Mouse (Mus musculus) kidney, adult 10 weeks (tissue): ENCODE data around the gene Zfp106. TPM values are rescaled to one million over a fixed set of nuclear protein-coding genes. Genes with fewer than 3 reads are reported as not detected.

Experiments
- polyA plus RNA-seq: library from polyadenylated mRNA; stranded (reverse); fragments of 350-450 nt; fragmentation: Illumina TruSeq; extraction: RNeasy Lipid Tissue Mini Kit (QIAGEN cat#74804); gene quantifications from one replicate; pipeline ENCODE4 v1.2.3, GENCODE M21; 2014; ENCODE audit warnings: low read depth, low replicate concordance

Gene Zfp106
- 94.6 TPM for polyA plus RNA-seq

DNA sequence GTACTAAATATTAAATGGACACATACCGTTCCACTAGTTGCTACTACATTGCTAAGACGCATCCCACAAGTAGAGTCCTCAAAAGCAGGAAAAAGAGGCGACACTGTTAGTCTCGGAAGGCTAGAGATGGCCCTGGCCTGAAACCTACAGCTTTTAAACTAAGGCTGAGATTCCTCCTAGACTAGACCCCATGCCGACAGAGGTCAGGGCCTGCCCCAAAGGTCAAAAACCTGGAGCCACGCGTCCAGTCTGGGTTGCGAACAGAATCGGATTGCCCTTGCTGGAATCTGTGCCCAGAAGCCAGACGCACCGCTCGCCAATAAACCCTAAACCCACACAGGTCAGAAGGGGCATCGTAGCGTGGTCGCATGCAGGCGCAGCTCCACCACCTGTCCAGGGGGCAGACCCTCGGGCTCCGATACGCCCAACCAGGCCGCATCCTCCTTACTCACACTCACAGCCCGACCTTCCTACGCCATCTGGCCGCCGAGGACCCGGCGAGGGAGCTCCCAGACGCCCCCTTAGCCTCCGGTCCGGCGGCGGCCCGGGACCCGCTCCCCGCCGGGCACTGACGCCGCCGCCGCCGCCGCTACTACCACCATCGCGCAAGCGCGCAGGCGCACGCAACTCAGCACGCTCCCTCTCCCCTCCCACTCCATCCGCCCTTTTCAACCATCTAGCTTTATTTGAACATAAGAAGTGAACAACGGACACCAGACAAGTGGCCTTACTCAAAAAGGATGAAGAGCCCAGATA, at the start of gene Zfp106:
TSS of gene Zfp106 (minus strand) at position 609 of the 756 bp plus-strand sequence.

DNA sequence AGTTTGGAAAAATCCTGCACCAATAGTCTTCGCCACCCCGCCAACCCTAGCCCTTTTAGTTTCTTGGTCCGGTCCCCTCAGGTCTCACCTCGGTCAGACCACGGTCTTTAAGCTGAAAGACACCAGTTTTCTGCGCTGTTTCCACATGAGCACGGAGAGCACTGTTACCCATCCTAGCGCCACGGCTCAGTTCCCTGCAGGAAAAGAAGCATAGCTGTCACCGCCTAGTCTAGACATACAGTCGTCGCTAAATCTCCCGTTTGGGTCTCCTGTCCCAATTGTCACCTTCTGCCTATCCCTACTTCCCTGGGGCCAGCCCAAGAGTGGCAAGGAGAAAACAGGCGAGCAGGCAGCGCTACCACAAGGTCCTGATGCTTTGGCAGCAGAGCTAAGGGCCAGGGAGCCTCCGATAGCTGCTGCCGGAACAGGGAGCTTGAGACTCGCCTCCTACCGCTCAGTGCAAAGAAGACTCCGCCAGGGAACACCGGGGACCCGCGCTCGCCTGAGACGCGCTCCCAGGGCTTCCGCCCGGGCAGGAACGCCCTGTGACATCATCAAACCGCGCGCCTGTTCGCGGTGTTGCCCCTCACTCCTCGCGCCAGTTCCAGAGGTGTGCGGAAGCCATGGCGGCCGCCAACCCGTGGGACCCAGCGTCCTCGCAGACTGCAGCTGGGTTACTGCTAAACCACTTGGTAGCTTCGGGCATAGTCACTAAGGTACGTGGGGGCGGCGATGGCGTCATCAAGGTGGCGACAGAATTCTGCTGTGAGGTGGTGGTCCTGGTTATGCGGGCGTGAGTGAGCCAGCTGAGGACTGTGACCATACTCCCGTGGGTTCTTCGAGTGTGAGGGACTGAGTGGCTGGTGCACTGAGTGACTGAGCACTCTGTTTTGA, 45.4 kb upstream of the Zfp106 start, which contains the start of the genes Haus2 and Lrrc57:
TSS of gene Haus2 (plus strand) at position 554 of the 894 bp plus-strand sequence.
TSS of gene Lrrc57 (minus strand) at position 691 of the 894 bp plus-strand sequence.

DNA sequence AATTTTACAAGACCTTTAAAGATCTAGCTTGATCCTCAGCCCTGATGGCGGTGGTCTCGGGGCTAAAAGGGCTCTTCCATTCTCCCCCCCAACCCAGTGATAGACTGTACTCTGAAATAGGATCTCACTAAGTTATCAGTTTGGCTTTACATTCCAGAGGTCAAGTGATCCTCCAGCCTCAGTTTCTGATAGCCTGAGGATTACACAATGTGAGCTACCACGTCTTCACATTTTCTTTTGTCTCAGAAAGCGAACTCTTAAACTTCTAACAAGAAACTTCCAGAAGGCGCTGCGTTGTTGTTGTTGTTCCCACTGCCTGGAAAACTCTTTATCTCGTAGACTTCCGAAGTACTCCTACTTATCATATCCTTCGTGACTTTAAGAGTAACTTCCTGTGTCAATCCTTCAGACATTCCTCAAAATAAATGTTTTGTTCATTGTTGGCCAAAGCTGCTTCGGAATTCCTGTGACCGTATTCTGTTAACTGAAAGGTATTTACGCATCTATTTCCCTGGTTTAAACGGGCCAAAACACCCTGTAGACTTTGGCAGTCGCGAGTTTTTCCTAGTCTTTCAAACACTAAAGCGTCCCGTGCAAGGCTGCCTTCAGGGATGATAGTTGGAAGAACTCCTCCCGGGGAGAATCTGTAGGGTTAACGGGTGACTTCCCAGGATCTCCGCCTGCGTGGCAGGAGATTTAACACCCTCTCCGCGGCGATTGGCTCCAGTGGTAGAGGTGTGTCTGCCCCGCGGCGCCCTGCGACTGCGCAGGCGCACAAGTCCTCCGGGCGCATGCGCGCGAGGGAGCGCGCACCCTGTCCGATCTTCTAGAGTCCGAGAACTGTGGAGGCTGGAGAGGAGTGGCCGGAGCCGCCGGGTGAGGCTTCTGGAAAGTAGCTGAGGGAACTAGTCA, 3.5 kb upstream of the Zfp106 start, which contains the start of gene Snap23:
TSS of gene Snap23 (plus strand) at position 786 of the 912 bp plus-strand sequence.

Other genes starting within 250 kb of the Zfp106 start
- gene Pla2g4f, start 249.7 kb downstream of the Zfp106 start, polyA plus RNA-seq: not detected
- gene Vps39, start 210.7 kb downstream of the Zfp106 start, polyA plus RNA-seq: 16.1 TPM
- 34.0 TPM for gene Ganc, start 159.9 kb downstream of the Zfp106 start, polyA plus RNA-seq
- gene Tmem87a, start 159.7 kb downstream of the Zfp106 start, polyA plus RNA-seq: 63.3 TPM
- gene Capn3, start 107.8 kb downstream of the Zfp106 start, polyA plus RNA-seq: not detected
- gene Snap23, start 3.8 kb upstream of the Zfp106 start, polyA plus RNA-seq: 209 TPM
- gene Haus2, start 45.5 kb upstream of the Zfp106 start, polyA plus RNA-seq: 34.2 TPM
- gene Lrrc57, start 45.7 kb upstream of the Zfp106 start, polyA plus RNA-seq: 39.3 TPM
- 5.9 TPM for gene Stard9, start 65.3 kb upstream of the Zfp106 start, polyA plus RNA-seq